Mouse (Mus musculus) 3T3-L1 (cell line): ENCODE data around the gene Dnal4.

Experiments used
- DNase-seq: peaks from one replicate; pipeline ENCODE4 v3.0.0-alpha.2; 2015; ENCODE audit warnings: low read depth, low spot score

Dnal4 gene

DNA sequence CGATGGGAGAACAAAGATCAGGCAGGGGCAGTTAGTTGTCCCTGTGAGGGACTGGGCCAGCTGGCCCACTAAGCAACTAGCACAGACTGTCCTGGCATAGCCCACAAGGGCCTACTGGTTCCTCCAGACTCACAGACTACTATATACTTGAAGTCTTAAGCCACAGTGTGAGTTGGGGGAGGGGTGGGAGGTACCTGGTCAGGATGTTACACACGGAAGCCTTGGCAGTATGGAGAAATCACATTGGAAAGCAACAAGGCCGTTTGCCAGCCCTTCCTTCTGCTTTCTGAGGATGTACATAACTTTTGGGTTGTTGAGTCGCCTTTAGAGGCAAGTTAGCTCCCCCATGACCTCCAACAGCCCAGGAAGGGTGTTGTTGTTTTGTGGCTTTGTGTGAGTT is 44.0 kb downstream of the Dnal4 start:
- DNase-seq, result no peak

DNA sequence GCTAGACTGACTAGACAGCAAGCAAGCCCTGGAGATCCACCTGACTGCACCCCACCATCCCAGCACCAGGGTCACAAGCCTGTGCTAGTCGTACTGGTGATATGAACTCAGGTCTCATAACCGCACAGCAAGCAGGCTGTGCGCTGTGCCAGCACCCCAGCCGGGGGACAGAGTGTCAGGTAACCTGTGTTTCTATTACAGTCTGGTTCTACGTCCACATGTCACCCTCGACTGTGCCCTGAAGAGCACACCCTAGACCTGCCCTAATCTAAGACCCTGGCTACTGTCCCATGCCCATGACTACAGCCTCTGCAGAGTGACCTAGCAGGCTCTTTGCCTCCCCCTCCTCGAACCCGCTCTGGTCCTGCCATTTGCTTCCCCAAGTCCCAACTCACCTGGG is 44.5 kb downstream of the Dnal4 start:
- no peak for DNase-seq

DNA sequence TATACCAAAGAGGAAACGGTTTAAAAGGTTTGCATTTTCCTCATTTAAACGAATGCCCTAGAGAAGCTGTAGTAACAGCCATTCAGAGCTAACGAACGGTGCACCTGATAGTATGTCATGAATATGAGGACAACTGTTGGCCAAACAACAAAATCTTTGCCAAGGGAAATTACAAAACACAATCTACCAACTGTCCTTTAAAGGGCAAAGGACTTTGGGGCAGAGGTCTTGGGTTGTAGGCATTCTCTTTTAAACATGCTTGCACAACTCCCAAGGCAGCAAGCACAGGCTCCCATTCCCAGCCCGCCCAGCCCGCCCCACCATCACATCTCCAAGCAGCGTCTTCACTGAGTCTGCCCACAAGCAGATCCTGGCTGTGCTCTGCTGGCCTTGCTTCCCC is 46.1 kb downstream of the Dnal4 start:
- DNase-seq, result no peak

DNA sequence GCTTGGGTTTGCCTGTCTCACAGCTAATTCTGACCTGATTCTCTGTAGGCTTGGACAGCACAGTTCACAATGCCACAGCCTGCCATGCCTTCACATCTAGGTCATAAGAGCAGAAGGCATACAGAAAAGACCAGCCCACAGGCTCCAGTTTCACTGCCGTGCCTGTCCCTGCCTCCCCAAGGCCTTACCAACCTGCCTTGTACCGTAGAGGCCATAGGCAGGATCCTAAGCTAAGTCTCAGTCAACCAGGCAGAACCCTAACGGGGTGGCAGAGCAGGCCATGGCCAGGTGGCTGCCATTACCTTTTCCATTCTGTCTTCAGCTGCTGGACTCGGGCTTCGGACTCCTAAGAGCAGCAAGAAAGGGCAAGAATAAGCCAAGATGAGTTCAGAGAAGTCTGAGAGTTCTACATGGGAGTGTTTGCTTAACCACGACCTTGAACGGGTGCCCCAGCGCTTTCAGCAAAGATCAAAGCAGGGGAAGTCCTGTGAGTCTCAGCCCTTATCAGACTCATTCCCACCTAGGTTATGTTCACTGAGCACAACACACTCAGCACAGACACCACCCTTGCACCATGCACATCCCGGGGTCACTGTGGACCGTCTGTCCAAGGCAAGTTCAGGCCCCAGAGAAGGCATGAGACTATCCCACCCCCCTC is 48.8 kb downstream of the Dnal4 start:
- DNase-seq, result no peak

DNA sequence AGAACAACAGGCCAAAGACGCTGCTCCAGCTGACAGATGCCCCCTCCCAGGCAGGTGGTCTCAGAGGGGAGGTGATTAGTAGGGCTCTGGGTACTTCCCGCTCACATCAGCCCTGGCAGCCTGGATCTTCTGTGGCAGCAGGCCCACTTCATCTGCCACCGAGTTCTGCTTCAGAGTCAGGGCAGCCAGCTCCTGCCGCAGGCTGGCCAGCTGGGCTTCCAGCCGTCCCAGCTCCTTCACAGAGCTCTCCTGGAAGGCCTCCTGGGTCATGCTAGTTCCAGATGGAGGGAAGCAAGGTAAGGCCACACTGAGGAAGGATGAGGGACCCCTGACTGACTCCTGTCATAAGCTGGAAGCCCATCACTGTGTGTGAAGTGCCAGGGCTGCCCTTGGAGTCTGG is 49.3 kb downstream of the Dnal4 start:
- DNase-seq, result no peak

DNA sequence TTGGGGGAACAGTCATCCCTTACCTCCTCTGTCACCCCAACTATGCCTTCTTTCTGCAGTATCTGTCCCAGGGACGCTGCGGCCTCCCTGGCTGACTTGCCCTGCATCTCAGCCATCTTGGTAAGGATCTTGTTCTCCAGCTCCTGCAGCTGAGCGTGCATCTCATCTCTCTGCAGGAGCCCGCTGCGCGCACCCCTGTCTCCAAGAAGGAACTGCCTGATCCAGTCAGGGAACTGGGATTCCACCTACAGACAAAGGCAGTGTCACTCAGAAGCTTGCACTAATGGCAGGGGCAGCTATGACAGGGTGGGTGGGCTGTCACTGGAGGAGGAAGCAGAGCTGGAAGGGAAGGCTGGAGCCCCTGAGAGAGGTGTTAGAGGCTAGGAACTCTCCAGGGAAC is 49.8 kb downstream of the Dnal4 start:
- no peak for DNase-seq

DNA sequence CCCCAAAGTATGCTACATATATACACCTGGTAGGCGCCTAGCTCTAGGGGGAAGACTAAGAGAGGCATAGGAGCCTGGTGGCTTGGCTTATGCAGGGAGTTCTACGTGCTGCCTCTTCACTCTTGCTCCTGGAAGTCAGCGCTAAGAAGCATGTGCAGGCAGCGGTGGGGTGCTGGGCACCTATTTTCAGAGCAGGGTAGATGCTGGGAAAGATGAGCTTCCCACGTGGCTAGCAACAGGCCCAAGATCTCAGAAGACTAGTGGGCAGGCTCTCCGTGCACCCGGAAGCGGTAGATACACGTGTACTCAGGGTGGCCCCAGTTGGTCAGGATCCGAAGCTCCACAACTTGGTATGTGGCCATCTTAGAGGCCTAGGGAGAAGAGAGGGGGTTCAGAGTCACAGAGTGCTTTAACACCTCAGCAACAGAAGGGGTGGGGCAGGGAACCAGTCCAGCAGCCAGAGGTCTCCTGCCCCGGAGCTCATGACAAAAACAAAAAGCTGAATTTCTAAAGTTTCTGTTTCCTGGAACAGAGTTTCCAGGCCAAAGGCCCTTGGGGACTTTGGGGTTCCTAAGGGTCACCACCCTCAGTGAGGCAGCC is 52.4 kb downstream of the Dnal4 start:
- no peak for DNase-seq

DNA sequence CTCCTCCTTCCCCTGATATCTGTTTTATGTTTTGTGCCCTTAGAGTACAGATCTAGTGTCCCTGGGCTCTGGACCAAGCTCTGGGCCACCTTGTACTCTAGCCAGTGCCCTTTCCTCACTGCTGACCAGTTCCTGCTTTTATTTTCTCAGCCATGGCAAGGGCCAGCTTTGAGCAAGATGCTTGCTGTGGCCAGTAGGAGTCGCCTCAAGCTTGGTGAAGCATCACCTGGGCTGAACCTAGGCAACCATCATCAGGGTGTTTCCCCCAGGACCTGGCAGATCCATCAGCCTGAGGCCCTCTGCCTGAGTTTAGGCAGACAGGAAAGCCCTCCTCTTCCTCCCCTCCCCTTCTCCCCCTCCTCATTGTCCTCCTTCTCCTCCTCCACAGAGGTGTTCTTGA is 54.2 kb downstream of the Dnal4 start:
- DNase-seq, result peak; percentile 52

DNA sequence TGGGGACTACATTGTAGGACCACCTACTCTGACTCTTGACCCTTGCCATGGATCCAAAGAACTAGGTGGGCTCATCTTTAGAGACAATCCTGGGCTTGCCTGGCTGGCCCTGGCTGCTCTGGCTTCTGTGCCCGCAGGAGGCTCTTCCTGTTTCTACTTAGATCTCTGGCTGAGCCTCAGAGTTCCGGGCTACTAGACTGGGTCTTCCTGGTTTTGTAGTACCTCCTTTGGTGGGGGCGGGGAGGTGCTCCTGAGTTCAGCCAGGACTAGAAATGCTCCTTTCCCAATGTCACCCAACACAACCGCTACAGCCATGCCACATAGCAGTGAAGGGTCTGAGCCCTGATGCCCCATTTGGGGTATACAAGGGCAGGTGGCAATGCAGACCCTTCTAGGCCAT is 56.9 kb downstream of the Dnal4 start:
- DNase-seq, result no peak

DNA sequence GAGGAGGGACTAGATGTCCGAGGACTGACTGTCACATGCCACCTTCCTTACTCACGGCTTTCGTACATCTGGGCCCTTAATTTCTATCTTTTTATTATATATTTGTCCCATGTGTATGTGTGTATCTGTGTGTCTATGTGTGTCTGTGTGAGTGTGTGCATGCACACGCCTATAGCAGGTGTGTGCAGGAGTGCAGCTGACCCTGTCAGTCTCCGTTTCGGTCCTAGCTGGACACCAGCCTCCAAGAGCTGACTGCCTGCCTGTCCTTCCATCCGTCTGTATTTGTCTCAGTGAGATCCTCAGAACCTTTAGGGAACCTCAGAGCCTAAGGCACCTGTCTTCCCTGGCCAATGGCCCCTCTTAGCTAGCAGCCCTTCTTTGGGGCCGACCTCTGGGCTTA is 57.4 kb downstream of the Dnal4 start:
- no peak for DNase-seq

DNA sequence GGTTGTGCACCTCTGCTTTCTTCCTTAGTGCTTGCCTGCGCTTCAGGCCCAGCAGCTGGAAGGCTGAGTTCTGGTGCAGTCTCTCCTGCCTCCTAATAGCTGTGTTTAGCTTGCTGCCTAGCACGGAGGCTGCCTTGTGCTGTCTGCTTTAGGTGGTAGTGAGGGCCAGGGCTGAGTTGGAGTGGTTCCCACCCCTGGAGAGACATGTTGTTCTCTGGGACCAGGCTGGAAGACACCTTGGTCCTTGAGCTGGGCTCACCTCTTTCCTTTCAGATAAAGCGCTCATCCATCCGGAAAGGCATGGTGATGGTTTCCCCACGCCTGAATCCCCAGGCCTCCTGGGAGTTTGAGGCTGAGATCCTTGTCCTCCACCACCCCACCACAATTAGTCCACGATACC is 60.9 kb downstream of the Dnal4 start:
- no peak for DNase-seq

DNA sequence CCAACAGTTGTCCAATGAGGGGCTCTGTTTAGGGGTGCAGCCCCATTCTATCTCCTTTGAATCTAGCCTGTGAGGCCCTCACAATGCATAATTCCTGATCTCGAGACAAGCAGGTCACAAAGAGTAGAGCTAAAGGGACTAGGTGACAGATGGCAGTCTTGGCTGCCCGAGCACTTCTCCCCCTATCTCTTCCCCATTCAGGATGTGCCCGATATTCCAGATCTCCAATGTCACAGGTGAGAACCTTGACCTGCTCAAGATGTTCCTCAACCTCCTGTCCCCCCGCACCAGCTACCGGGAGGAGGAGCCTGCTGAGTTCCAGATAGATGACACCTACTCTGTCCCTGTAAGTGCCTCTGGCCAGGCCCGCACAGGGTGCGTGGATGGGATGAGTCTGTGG is 62.0 kb downstream of the Dnal4 start:
- no peak for DNase-seq
